Mouse (Mus musculus) testis, adult 2 months (tissue): ENCODE measurements around the gene Cadm2. TPM values are rescaled to one million over a fixed set of nuclear protein-coding genes. Genes with fewer than 3 reads are reported as not detected.

Experiments
- H3K27ac ChIP-seq: fragments of 200-500 bp; 2 replicates; pipeline ENCODE4 v1.5.1; 2012; ENCODE audit warnings: low read depth, low read length; ENCODE audit not compliant: control insufficient read depth, insufficient read depth
- H3K27me3 ChIP-seq: fragments of 200-500 bp; 2 replicates; pipeline ENCODE4 v1.6.1; 2012; ENCODE audit warnings: mild to moderate bottlenecking, low read length, moderate library complexity; ENCODE audit not compliant: control insufficient read depth, insufficient read depth
- H3K36me3 ChIP-seq: fragments of 200-500 bp; 2 replicates; pipeline ENCODE4 v1.6.1; 2012; ENCODE audit warnings: mild to moderate bottlenecking, low read length; ENCODE audit not compliant: control insufficient read depth, insufficient read depth
- H3K4me1 ChIP-seq: fragments of 200-500 bp; 2 replicates; pipeline ENCODE4 v1.6.1; 2012; ENCODE audit warnings: low read length; ENCODE audit not compliant: control insufficient read depth, insufficient read depth
- H3K4me3 ChIP-seq: fragments of 200-500 bp; 2 replicates; pipeline ENCODE4 v1.5.1; 2012; ENCODE audit warnings: low read depth, mild to moderate bottlenecking, low read length, moderate library complexity, mixed read lengths; ENCODE audit not compliant: control insufficient read depth
- CTCF ChIP-seq: fragments of 200-500 bp; IDR thresholded peaks from 2 replicates; pipeline ENCODE4 v1.5.1; 2012; ENCODE audit warnings: low read depth, mild to moderate bottlenecking, inconsistent platforms, low read length, moderate library complexity; ENCODE audit not compliant: control insufficient read depth, insufficient read depth, insufficient replicate concordance
- POLR2A ChIP-seq: fragments of 200-500 bp; IDR thresholded peaks from 2 replicates; pipeline ENCODE4 v1.6.1; 2012; ENCODE audit warnings: low read depth, mild to moderate bottlenecking, inconsistent platforms, low read length, moderate library complexity; ENCODE audit not compliant: control insufficient read depth
- polyA plus RNA-seq: library from polyadenylated mRNA; depleted of rRNA; stranded (reverse); fragments of >200 nt; gene quantifications from 2 replicates; pipeline ENCODE4 v1.2.3, GENCODE M21; 2012

Gene Cadm2
- polyA plus RNA-seq, 1 experiment = 3.3 TPM

DNA sequence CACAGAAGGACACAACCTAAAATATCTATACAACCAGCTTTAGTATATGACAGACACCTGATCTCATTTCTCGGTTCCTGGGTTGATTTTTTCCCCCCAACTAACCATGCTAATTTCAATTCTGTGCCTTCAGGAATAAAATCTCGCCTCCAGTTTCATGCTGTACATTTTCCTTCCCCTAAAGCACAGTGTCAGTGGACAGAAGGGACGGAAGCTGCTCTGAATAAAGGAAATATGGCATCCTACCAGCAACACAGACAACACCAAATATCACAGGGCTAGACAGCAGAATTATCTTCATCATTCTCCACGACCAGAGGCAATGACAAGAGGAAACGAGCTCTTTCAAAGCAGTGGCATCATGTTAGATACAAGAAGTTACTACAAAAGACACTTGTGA, 498.2 kb downstream of the Cadm2 start:
- TF ChIP-seq CTCF = no peak
- no peak for TF ChIP-seq POLR2A
- H3K27me3 ChIP-seq = no peaks in the 10 kb centered on the region
- no peaks in the 10 kb centered on the region for H3K4me1 ChIP-seq
- H3K27ac ChIP-seq = no peak overlapping the region
- H3K4me3 ChIP-seq = no peak overlapping the region
- H3K36me3 ChIP-seq = no peaks in the 10 kb centered on the region

DNA sequence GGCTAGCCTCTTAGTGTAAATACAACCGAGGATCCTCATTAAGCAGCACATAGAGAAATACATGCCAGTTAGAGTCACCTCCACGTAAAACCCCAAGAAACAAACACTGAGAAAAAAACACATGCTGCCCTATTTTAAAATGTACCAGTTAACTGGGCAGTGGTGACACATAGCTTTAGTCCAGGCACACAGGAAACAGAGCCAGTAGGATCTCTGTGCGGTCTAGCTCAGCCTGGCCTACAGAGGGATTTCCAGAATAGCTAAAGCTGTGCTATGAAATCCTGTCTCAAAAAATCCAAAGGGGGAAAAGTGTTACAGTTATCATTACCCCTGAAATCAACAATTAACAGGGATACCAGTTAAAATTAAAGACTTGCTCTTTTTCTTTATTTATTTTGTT, 498.9 kb downstream of the Cadm2 start:
- no peaks in the 10 kb centered on the region for H3K4me1 ChIP-seq
- no peak for TF ChIP-seq CTCF
- no peak for TF ChIP-seq POLR2A
- H3K36me3 ChIP-seq = no peaks in the 10 kb centered on the region
- H3K4me3 ChIP-seq = no peak overlapping the region
- H3K27me3 ChIP-seq = no peaks in the 10 kb centered on the region
- no peak overlapping the region for H3K27ac ChIP-seq

DNA sequence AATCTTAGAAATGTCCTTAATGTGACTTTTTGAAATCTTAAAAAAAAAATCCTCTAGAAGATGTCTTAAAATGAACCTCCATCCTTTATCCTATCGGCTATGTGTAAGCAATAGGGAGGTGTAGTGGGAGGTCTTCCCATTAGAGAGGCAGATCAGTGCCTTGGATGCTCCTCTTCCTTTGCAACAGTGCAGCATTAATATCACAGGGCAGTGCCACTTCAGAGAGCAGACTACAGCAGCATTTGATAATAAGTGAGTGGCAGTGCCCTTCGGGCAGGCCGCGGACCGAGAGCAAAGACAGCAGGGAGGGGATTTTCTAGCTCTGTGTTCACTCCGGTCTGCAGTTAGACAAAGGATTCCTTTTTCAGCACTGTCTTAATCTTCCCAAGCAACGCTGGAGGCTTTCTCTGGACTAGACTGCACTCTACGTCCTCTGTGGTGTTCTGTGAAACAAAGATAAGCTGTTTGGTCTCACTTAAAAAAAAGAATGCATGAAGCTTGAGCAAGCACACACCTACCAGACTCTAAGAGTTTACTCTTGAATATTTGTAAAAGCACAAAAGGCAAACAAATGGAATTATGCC, 514.1 kb downstream of the Cadm2 start:
- no peak overlapping the region for H3K4me3 ChIP-seq
- H3K4me1 ChIP-seq = no peaks in the 10 kb centered on the region
- TF ChIP-seq POLR2A (no peak), CTCF (no peak)
- no peak overlapping the region for H3K27ac ChIP-seq
- H3K36me3 ChIP-seq = no peaks in the 10 kb centered on the region
- no peaks in the 10 kb centered on the region for H3K27me3 ChIP-seq

DNA sequence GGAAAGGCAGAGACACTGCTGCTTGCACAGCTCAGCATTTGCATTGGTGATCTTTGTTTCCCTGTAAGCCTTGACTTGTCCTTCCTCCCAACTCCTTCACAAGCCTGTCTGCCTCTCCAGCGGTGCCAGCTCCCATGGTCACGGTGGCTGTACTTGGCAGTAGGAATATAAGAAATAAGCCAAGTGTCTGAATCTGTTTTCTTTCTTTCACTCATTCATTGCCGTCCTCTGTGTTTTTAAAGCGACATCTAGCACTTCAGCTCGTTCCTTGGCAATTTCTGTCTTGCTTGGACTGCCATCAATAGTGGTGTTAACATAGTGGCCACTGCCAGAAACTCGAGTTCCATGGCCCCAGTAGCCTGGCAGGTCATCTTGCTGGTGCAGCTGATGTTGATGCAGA, 524.0 kb downstream of the Cadm2 start:
- Histone ChIP-seq H3K36me3 (no peaks in the 10 kb centered on the region), H3K4me3 (no peak overlapping the region), H3K4me1 (no peaks in the 10 kb centered on the region), H3K27me3 (no peaks in the 10 kb centered on the region), H3K27ac (no peak overlapping the region)
- TF ChIP-seq POLR2A (no peak), CTCF (no peak)

DNA sequence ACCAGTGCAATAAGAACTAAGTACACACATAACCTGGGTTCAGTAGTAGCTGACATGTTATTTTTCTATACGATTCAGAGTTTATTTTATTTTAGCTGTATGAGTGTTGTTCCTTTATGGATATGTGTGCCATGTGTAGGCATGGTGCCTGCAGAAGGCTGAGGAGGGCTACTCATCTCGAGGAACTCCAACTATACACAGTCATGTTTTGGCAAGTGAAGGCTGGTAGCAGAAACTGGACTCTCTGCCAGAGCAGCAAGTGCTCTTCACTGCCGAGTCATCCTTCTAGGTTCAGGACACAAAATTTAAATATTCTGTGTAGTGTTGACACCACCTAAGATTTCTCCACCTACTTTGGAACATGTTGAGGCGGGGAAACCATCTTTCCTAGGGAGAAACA, 524.8 kb downstream of the Cadm2 start:
- H3K27me3 ChIP-seq = no peaks in the 10 kb centered on the region
- H3K4me1 ChIP-seq = no peaks in the 10 kb centered on the region
- no peak overlapping the region for H3K27ac ChIP-seq
- TF ChIP-seq CTCF (no peak), POLR2A (no peak)
- no peak overlapping the region for H3K4me3 ChIP-seq
- H3K36me3 ChIP-seq = no peaks in the 10 kb centered on the region

DNA sequence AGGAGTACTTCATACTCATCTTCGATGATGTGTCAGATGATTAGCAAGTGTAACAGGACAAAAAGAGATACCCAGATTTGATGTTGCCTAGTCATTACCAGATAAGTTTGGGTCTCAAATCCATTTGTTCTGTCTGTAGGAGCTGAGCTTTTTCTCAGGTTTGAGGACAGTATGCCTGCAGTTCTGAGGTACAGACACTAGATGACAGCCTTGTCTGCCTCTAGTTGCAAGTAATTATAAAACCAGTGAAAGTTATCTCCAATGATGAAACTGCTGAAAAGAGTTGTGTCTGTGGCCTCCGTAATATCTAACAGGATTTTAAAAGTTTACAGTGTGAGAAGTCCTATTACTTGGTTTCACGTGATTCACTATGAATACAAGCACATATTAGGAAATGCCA, 531.0 kb downstream of the Cadm2 start:
- no peak for TF ChIP-seq CTCF
- Histone ChIP-seq H3K4me3 (no peak overlapping the region), H3K36me3 (no peaks in the 10 kb centered on the region), H3K27me3 (no peaks in the 10 kb centered on the region), H3K27ac (no peak overlapping the region), H3K4me1 (no peaks in the 10 kb centered on the region)

DNA sequence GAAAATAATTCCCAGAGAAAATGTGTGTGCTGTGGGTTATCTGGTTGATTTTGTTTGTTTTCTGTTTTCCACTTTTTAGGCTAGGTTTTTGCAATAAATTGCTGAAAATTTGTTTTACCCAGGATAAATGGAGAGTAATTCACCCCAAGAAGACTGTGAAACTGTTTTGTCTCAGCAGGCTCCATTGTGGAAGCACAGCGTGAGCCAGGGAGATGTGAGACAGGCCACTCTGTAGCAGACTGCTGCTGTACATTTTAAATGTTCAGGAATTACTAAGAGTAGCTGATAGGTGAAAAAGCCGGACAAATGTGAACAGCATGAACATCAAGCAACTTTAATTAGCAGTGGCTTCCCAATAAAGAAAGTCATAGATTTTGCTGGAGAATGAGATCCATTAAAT, 541.4 kb downstream of the Cadm2 start:
- H3K4me1 ChIP-seq = no peaks in the 10 kb centered on the region
- H3K36me3 ChIP-seq = no peaks in the 10 kb centered on the region
- no peak overlapping the region for H3K4me3 ChIP-seq
- H3K27me3 ChIP-seq = no peaks in the 10 kb centered on the region
- TF ChIP-seq POLR2A (no peak), CTCF (no peak)
- no peak overlapping the region for H3K27ac ChIP-seq
